Mouse (Mus musculus) hindbrain, embryonic 13.5 days (tissue): ENCODE data around the gene A930009A15Rik. TPM values are rescaled to one million over a fixed set of nuclear protein-coding genes. Genes with fewer than 3 reads are reported as not detected.

Source experiments
- ATAC-seq: fragments of 200-750 bp; cut with Nextera tagmentation; 2 replicates; pipeline ENCODE4 v1.8.0; 2017; ENCODE audit warnings: moderate TSS enrichment; ENCODE audit not compliant: low FRiP score
- H3K27ac ChIP-seq: fragments of 300-500 bp; sonication (generic); 2 replicates; pipeline ENCODE4 v1.5.1; 2015; ENCODE audit warnings: inconsistent platforms, mild to moderate bottlenecking, moderate library complexity
- H3K27me3 ChIP-seq: fragments of 300-500 bp; sonication (generic); 2 replicates; pipeline ENCODE4 v1.6.1; 2015; ENCODE audit warnings: mild to moderate bottlenecking, inconsistent platforms
- H3K36me3 ChIP-seq: fragments of 300-500 bp; sonication (generic); 2 replicates; pipeline ENCODE4 v1.6.1; 2015; ENCODE audit warnings: mild to moderate bottlenecking, inconsistent platforms
- H3K4me1 ChIP-seq: fragments of 300-500 bp; sonication (generic); replicated peaks from 2 replicates; pipeline ENCODE4 v1.6.1; 2015; ENCODE audit warnings: inconsistent platforms
- H3K4me2 ChIP-seq: fragments of 300-500 bp; sonication (generic); 2 replicates; pipeline ENCODE4 v1.6.1; 2015; ENCODE audit warnings: inconsistent platforms, mild to moderate bottlenecking, moderate library complexity
- H3K4me3 ChIP-seq: fragments of 300-500 bp; sonication (generic); 2 replicates; pipeline ENCODE4 v1.5.1; 2015; ENCODE audit warnings: mild to moderate bottlenecking, inconsistent platforms
- H3K9ac ChIP-seq: fragments of 300-500 bp; sonication (generic); 2 replicates; pipeline ENCODE4 v1.6.1; 2015; ENCODE audit warnings: mild to moderate bottlenecking, inconsistent platforms
- H3K9me3 ChIP-seq: fragments of 300-500 bp; sonication (generic); 2 replicates; pipeline ENCODE4 v1.6.1; 2016; ENCODE audit warnings: inconsistent platforms
- WGBS: fragments of 180-500 bp; shearing (Covaris S2); methylation state at CpG from one replicate; pipeline ENCODE4 v1.1.7; 2015; 5-methylcytosine and 5-hydroxymethylcytosine counted together
- polyA plus RNA-seq: library from polyadenylated mRNA; unstranded; fragments of >200 nt; fragmentation: Nextera tagmentation; extraction: Ambion mirVana; gene quantifications from 2 replicates; pipeline ENCODE4 v1.2.1, GENCODE M21; 2015

The A930009A15Rik gene
- polyA plus RNA-seq, 1 experiment from 2014 or later: 0.39 TPM

- Histone ChIP-seq H3K9ac (no peak overlapping the region), H3K4me3 (no peak overlapping the region), H3K4me2 (peak overlapping the region; percentile 25), H3K4me1 (peaks cover 8% of the 10 kb centered on the region; the same call in 1 of the 2 replicates), H3K27me3 (no peaks in the 10 kb centered on the region), H3K27ac (no peak overlapping the region), H3K36me3 (no peaks in the 10 kb centered on the region), H3K9me3 (no peaks in the 10 kb centered on the region)
- 14% methylated on average over 12 of the region's 12 CpGs for WGBS
- 0 out of 2 replicates have a peak, but pooled peaks have one; percentile 46 for ATAC-seq
These were observed 13.0 kb upstream of the A930009A15Rik start for GRCm38 (mm10) chr10:115556738-115557242.

- 74% methylated on average over 12 of the region's 12 CpGs for WGBS
- H3K9ac ChIP-seq: no peak overlapping the region
- H3K27ac ChIP-seq: no peak overlapping the region
- no peak overlapping the region for H3K4me2 ChIP-seq
- no peaks in the 10 kb centered on the region for H3K36me3 ChIP-seq
- no peak for ATAC-seq
- no peak overlapping the region for H3K4me3 ChIP-seq
- H3K4me1 ChIP-seq: peaks cover 8% of the 10 kb centered on the region; the same call in 1 of the 2 replicates
- H3K27me3 ChIP-seq: no peaks in the 10 kb centered on the region
- no peaks in the 10 kb centered on the region for H3K9me3 ChIP-seq
These were observed 8.5 kb upstream of the A930009A15Rik start for GRCm38 (mm10) chr10:115561136-115561880.

- Histone ChIP-seq H3K4me1 (no peaks in the 10 kb centered on the region), H3K36me3 (no peaks in the 10 kb centered on the region), H3K27ac (no peak overlapping the region), H3K4me3 (no peak overlapping the region), H3K9ac (no peak overlapping the region), H3K27me3 (no peaks in the 10 kb centered on the region), H3K4me2 (no peak overlapping the region), H3K9me3 (0 out of 2 replicates have a peak, but pooled peaks cover 7% of the 10 kb centered on the region)
- ATAC-seq: no peak
- 90% methylated on average over 4 of the region's 4 CpGs for WGBS
These were observed 6.7 kb upstream of the A930009A15Rik start for GRCm38 (mm10) chr10:115562911-115563686.

- H3K9me3 ChIP-seq: 0 out of 2 replicates have a peak, but pooled peaks cover 7% of the 10 kb centered on the region
- no peak for ATAC-seq
- H3K36me3 ChIP-seq: no peaks in the 10 kb centered on the region
- no peak overlapping the region for H3K4me3 ChIP-seq
- no peak overlapping the region for H3K4me2 ChIP-seq
- H3K27ac ChIP-seq: no peak overlapping the region
- no peaks in the 10 kb centered on the region for H3K27me3 ChIP-seq
- no peaks in the 10 kb centered on the region for H3K4me1 ChIP-seq
- 83% methylated on average over 5 of the region's 5 CpGs for WGBS
- no peak overlapping the region for H3K9ac ChIP-seq
These were observed 5.8 kb upstream of the A930009A15Rik start for GRCm38 (mm10) chr10:115563961-115564360.

- no peak for ATAC-seq
- 40% methylated on average over 2 of the region's 2 CpGs for WGBS
- peaks cover 19% of the 10 kb centered on the region for H3K4me1 ChIP-seq
- no peaks in the 10 kb centered on the region for H3K36me3 ChIP-seq
- H3K9ac ChIP-seq: no peak overlapping the region
- no peaks in the 10 kb centered on the region for H3K27me3 ChIP-seq
- H3K9me3 ChIP-seq: 0 out of 2 replicates have a peak, but pooled peaks cover 7% of the 10 kb centered on the region
- peak overlapping the region; percentile 27 for H3K4me2 ChIP-seq
- H3K27ac ChIP-seq: peak overlapping the region; percentile 71
- no peak overlapping the region for H3K4me3 ChIP-seq
These were observed 791 bp downstream of the A930009A15Rik start for GRCm38 (mm10) chr10:115570577-115570976.

GRCm38 (mm10) chr10:115571317-115571716 is 1.5 kb downstream of the A930009A15Rik start:
- 0 out of 2 replicates have a peak, but pooled peaks cover 7% of the 10 kb centered on the region for H3K9me3 ChIP-seq
- 0 out of 2 replicates have a peak overlapping the region, but pooled peaks have one; percentile 23 for H3K4me2 ChIP-seq
- H3K4me1 ChIP-seq: peaks cover 19% of the 10 kb centered on the region
- 12% methylated on average over 6 of the region's 6 CpGs for WGBS
- 0 out of 2 replicates have a peak overlapping the region, but pooled peaks have one; percentile 29 for H3K9ac ChIP-seq
- no peak overlapping the region for H3K4me3 ChIP-seq
- no peaks in the 10 kb centered on the region for H3K27me3 ChIP-seq
- peak; percentile 81 for ATAC-seq
- H3K27ac ChIP-seq: peak overlapping the region; percentile 71
- H3K36me3 ChIP-seq: no peaks in the 10 kb centered on the region

GRCm38 (mm10) chr10:115571734-115572440 is 2.1 kb downstream of the A930009A15Rik start:
- H3K9ac ChIP-seq: no peak overlapping the region
- 0 out of 2 replicates have a peak overlapping the region, but pooled peaks have one; percentile 23 for H3K4me2 ChIP-seq
- no peaks in the 10 kb centered on the region for H3K36me3 ChIP-seq
- no peak for ATAC-seq
- 0 out of 2 replicates have a peak, but pooled peaks cover 7% of the 10 kb centered on the region for H3K9me3 ChIP-seq
- 21% methylated on average over 3 of the region's 3 CpGs for WGBS
- no peak overlapping the region for H3K4me3 ChIP-seq
- no peaks in the 10 kb centered on the region for H3K27me3 ChIP-seq
- H3K27ac ChIP-seq: peak overlapping the region; percentile 71
- peaks cover 19% of the 10 kb centered on the region for H3K4me1 ChIP-seq

GRCm38 (mm10) chr10:115579076-115579475 is 9.3 kb downstream of the A930009A15Rik start:
- Histone ChIP-seq H3K27ac (no peak overlapping the region), H3K9me3 (no peaks in the 10 kb centered on the region), H3K4me3 (no peak overlapping the region), H3K27me3 (peaks cover 16% of the 10 kb centered on the region), H3K36me3 (no peaks in the 10 kb centered on the region), H3K9ac (no peak overlapping the region), H3K4me2 (no peak overlapping the region), H3K4me1 (peaks cover 6% of the 10 kb centered on the region; the same call in 1 of the 2 replicates)
- WGBS: 58% methylated on average over 7 of the region's 7 CpGs
- no peak for ATAC-seq

- ATAC-seq: peak; percentile 49; the same call in 1 of the 2 replicates
- Histone ChIP-seq H3K27me3 (peaks cover 20% of the 10 kb centered on the region), H3K9me3 (no peaks in the 10 kb centered on the region), H3K36me3 (no peaks in the 10 kb centered on the region), H3K4me1 (peaks cover 6% of the 10 kb centered on the region; the same call in 1 of the 2 replicates), H3K4me3 (no peak overlapping the region), H3K4me2 (no peak overlapping the region), H3K9ac (no peak overlapping the region), H3K27ac (no peak overlapping the region)
- WGBS: 7% methylated on average over 7 of the region's 7 CpGs
These were observed 9.7 kb downstream of the A930009A15Rik start for GRCm38 (mm10) chr10:115579494-115579893.

- WGBS: 78% methylated on average over 9 of the region's 9 CpGs
- Histone ChIP-seq H3K4me3 (no peak overlapping the region), H3K27ac (no peak overlapping the region), H3K9me3 (no peaks in the 10 kb centered on the region), H3K4me1 (peaks cover 27% of the 10 kb centered on the region), H3K4me2 (no peak overlapping the region), H3K9ac (no peak overlapping the region), H3K36me3 (no peaks in the 10 kb centered on the region), H3K27me3 (peaks cover 42% of the 10 kb centered on the region)
- no peak for ATAC-seq
These were observed 12.2 kb downstream of the A930009A15Rik start for GRCm38 (mm10) chr10:115581971-115582370.

GRCm38 (mm10) chr10:115583071-115583470 is 13.3 kb downstream of the A930009A15Rik start:
- no peak overlapping the region for H3K4me3 ChIP-seq
- no peaks in the 10 kb centered on the region for H3K9me3 ChIP-seq
- no peak for ATAC-seq
- H3K4me2 ChIP-seq: no peak overlapping the region
- peaks cover 36% of the 10 kb centered on the region for H3K4me1 ChIP-seq
- WGBS: 90% methylated on average over 3 of the region's 3 CpGs
- peaks cover 46% of the 10 kb centered on the region for H3K27me3 ChIP-seq
- no peak overlapping the region for H3K9ac ChIP-seq
- H3K27ac ChIP-seq: no peak overlapping the region
- H3K36me3 ChIP-seq: no peaks in the 10 kb centered on the region
